Mouse (Mus musculus): ENCODE measurements at regions not wholly inside any gene's neighbourhood (a gene's known extent, or its start where the extent isn't known, plus 50 kb on each side); places are given as distances from the start of the nearest gene placed in this dataset.

GRCm38 (mm10) chr2:108770383-108770782 is 510.2 kb upstream of the Kif18a start:
- TF ChIP-seq CTCF (IDR thresholded peaks at IDR 0.05) (no peak), EP300 (IDR thresholded peaks at IDR 0.05) (no peak)

All from lung, postnatal 0 days (tissue).